Mouse (Mus musculus) CD4-positive naive resting alpha-beta T cell, adult 57 days (primary cell): ENCODE results near the gene Tac4. TPM values are rescaled to one million over a fixed set of nuclear protein-coding genes. Genes with fewer than 3 reads are reported as not detected.

ENCODE experiments used
- total RNA-seq: library from RNA; stranded (reverse); gene quantifications from one replicate; pipeline ENCODE4 v1.2.4, GENCODE M21; 2023

The Tac4 gene
- total RNA-seq = not detected

GRCm38 (mm10) chr11:95261178-95261751, at the start of gene Tac4:
Gene Tac4, plus strand, starts transcription at chr11:95261529.

DNA sequence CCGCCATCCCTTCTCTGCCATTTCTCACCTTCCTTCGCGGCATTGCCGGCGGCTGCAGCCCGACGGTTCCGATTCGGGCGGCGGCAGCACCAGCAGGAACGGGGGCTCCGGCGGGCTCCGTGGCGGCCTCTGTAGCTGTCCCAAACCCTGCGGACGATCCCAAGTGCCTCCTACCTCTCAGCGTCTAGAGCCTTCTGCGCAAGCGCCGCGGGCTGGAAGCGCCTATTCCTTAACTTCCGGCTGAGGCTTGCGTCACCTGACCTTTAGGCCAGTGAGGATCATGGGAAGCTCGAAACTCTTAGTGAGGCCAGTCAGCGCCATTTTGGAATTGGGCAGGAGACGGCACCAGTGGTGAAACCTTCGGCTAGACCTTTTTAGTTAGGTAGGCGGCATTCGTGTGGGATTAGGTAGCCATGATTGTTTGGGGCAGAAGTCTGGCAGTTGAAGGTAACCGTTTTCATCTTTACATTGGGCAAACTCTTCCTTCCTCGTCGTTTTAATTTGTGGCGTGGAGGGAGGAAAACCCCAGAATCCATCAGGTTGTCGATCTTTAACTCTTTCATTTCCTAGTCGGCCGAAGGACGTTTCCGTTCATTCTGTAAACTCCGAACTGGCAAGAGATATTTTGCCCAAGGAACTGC, 48.8 kb downstream of the Tac4 start, which contains the start of gene Kat7:
Gene Kat7, minus strand, starts transcription at position 240 of the 641 bp plus-strand sequence.

Other genes with a start within 250 kb of the Tac4 start
- gene Pdk2, start 220.2 kb upstream of the Tac4 start, total RNA-seq = 11.4 TPM
- gene Itga3, start 184.7 kb upstream of the Tac4 start, total RNA-seq = 4.7 TPM
- not detected for gene Dlx3, start 141.4 kb upstream of the Tac4 start, total RNA-seq
- not detected for gene Dlx4, start 115.3 kb upstream of the Tac4 start, total RNA-seq
- 112 TPM for gene Kat7, start 48.7 kb downstream of the Tac4 start, total RNA-seq
- gene Fam117a, start 75.5 kb downstream of the Tac4 start, total RNA-seq = 82.5 TPM
- gene Slc35b1, start 123.2 kb downstream of the Tac4 start, total RNA-seq = 63.4 TPM
- 98.4 TPM for gene Spop, start 152.6 kb downstream of the Tac4 start, total RNA-seq